Mouse (Mus musculus) C2C12 (cell line): ENCODE measurements at regions not wholly inside any gene's neighbourhood (a gene's known extent, or its start where the extent isn't known, plus 50 kb on each side); places are given as distances from the start of the nearest gene placed in this dataset.

Source experiments
- CEBPB ChIP-seq: IDR thresholded peaks from one replicate; pipeline ENCODE4 v1.6.1; 2011; ENCODE audit warnings: low read depth, mild to moderate bottlenecking, control low read depth, moderate library complexity
- CTCF ChIP-seq: IDR thresholded peaks from one replicate; pipeline ENCODE4 v1.5.1; 2011; ENCODE audit not compliant: control insufficient read depth, insufficient read depth, insufficient read length
- FOSL1 ChIP-seq: IDR thresholded peaks from one replicate; pipeline ENCODE4 v1.8.0; 2011; ENCODE audit warnings: mild to moderate bottlenecking, low read length; ENCODE audit not compliant: poor library complexity, insufficient read depth, severe bottlenecking
- MYOD1 ChIP-seq: IDR thresholded peaks from one replicate; pipeline ENCODE4 v1.6.1; 2011; ENCODE audit warnings: low read depth; ENCODE audit not compliant: control insufficient read depth, insufficient read length
- MYOG ChIP-seq: IDR thresholded peaks from one replicate; pipeline ENCODE4 v1.6.1; 2011; ENCODE audit not compliant: control insufficient read depth, insufficient read length; ENCODE audit errors: extremely low read depth

GRCm38 (mm10) chr1:91674082-91674655, 127.1 kb upstream of the Twist2 start:
- peak; percentile 58 for TF ChIP-seq MYOD1
- TF ChIP-seq FOSL1: peak; percentile 99
- TF ChIP-seq CTCF: no peak
- TF ChIP-seq CEBPB: peak; percentile 84
- TF ChIP-seq MYOG: no peak
